Mouse (Mus musculus): ENCODE data around the gene Ston2. TPM values are rescaled to one million over a fixed set of nuclear protein-coding genes. Genes with fewer than 3 reads are reported as not detected.
"Not testable (repeated sequence)": the region's sequence is repeated elsewhere in the genome, so short reads cannot be mapped to it uniquely, and the experiment has no call there.

Ston2 gene
- polyA plus RNA-seq, 2 experiments from 2014 or later, result 0.63 to 0.93 TPM

DNA sequence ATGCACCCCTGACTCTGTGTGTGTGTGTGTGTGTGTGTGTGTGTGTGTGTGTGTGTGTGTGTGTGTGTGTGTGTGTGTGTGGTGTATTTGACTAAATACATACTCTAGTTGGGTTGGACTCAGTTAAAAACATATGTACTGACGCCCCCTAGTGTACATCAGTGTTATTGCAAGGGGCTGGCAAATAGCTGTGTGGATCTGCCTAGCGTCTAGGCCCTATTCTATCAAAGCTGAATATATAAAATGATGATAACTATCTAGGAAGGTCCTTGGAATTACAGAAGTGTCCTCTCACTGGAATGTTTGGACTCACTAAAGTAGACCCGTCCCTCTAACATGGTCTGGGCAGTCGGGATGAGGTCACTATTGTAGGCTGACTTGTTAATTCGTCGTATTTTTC is 1.6 kb upstream of the Ston2 start:
- peak; percentile 64 for ATAC-seq

DNA sequence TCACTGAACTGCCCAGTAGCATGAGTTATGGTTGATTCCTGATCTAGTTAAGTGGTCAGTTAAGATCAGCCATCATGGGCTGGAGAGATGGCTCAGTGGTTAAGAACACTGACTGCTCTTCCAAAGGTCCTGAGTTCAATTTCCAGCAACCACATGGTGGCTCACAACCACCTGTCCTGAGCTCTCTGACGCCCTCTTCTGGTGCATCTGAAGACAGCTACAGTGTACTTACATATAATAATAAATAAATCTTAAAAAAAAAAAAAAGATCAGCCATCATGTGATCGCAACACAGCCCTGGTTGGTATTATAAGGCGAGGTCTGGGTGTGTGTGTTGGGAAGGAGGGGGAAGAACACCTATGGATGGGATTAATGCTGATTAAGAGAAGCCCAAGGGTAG is 259 bp upstream of the Ston2 start:
- not testable (repeated sequence) for ATAC-seq

DNA sequence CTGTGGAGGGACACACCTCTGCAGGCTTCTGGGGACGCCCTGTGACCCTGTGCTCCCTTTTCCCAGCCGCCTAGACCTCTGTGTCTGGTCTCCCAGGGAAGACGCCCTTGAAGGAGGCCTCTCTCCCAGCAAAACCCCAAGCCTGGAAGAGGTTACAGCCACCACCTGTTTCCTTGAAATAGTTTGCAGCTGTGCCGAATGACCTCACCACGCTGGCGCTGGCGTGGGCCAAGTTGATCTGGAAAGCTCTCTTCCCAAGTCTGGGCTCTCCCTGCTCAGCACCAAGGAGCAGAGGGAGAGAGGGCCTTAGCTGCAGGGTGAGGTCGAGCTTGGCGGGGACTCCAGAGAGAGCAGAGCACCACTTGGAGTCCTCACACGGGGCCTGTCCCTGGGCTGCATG is 1.8 kb downstream of the Ston2 start:
- ATAC-seq, result no peak

DNA sequence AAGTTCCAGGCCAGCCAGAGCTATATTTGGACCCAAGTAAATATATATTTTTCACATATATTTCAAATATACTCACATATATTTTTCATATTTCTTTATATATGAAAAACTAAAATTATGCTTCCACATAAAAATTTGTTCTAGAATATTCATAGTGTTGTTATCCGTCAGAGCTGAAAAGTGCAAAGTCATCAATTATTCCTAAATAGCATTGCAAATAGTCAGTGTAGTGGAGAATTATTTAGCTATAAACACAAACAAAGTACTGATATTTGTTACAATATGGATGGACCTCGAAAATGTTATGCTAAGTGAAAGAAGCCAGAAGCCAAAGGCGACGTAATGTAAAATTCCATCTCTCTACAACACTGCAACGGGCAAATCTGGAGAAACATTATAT is 6.8 kb downstream of the Ston2 start:
- ATAC-seq, result no peak

DNA sequence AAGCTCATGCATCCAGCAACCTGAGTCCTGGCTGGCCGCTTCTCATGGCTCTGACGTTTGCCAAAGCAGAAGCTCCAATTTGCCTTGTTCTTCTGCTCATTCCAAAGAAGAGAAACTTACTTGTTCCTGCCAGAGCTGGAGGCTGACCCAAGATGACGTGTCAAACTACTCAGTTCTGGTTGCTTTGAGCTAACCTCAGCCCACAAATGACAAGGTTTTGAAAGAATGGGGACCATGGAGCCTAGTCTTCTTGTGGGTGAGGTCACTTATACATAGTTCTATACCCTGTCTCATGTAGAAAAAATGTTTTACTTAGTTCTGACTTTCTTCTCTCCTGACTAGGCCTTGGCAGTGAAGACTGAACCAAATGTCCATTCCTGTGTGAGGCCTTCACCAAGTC is 7.7 kb downstream of the Ston2 start:
- no peak for ATAC-seq

DNA sequence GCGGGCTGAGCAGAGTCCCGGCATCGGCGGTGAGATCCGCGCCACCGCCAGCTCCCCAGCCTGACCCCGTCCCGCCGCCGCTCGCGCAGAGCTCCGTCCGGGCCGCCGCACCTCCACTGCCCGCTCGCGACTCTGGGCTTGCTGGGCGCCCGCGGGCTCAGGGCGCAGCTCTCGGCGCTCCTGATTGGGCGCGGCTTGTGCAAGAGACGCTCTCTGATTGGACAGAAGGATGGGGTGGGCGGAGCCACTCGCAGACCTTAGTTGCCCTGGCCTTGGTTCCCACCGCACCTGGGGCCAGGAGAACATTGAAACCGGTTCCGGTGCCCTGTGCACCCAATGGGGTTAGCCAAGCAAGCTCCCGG is 9.2 kb downstream of the Ston2 start:
- peak; percentile 85 for ATAC-seq

DNA sequence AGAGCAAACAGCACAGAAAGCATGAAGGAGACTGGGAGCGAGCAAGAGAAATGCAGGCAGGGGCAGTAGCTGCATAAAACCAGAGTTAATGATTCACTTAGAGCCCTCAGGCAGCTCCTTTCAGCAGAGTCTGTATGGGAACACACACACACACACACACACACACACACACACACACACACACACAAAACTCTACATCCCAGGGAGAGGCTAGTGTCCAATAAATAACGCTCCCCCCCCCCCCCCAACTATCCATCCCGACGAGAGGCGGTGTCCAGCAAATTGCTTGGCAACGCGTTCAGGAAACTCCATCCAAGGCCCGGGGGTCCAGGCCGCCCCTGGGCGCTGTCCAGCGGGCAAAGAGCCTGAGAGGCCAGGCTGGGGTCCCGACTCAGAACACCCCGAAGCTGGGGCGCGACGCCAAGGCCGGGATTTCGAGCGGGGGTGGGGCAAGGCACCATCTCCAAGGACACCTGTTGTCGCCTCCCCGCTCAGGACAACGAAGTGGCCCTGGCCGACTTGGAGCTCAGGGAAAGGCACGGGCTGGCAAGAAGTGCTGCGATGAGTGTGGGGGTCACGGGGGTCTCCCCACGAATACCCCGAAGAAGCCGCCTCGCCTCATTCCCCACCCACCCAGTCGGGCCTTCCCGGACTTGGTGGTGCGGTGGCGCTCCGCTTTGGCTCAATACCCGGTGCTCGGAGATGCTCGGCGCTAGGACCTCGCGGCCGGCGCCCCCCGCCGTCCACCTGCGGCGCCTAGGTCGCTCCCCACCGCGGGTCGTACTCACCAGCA is 9.8 kb downstream of the Ston2 start:
- peak; percentile 17 for ATAC-seq

DNA sequence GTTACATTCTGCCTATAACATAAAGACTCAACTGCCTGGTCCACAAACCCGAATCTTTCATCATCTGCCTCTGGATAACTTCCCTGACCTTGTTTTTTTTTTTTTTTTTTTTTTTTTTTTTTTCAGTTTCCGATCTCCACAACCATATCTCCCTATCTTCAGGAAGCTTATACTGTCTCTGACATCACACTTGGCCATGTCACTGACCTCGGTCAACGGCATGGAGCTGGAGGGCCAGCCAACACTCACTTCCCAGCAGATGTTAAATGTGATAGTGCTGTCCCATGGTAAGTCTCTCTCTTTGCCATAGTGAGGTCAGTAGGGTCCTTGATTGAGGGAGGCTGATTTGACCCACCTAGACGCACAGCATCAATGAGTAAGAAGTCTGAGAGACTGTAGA is 11.8 kb downstream of the Ston2 start:
- ATAC-seq, result no peak

DNA sequence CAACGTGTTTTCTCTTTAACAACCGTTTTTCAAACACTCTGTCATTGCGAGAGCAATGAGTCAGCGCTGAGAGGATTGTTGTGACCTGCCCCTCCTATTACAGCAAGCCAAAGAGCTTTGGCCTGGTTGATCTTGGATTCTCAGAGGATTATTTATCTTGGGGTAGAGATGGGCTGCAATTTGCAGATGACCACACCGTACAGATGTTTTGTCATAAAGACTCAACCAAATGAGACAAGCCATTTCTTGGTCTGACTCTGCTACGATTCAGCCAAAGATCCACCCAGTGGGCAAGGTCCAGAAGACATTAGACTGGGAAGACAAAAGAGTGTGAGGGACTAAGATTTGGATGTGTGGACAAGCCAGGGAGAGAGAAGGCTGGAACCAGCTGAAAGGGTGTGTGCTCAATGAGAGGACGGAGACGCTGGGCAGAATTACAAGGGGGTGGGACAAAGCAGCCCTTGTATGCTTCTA is 13.3 kb downstream of the Ston2 start:
- ATAC-seq, result peak; percentile 34

DNA sequence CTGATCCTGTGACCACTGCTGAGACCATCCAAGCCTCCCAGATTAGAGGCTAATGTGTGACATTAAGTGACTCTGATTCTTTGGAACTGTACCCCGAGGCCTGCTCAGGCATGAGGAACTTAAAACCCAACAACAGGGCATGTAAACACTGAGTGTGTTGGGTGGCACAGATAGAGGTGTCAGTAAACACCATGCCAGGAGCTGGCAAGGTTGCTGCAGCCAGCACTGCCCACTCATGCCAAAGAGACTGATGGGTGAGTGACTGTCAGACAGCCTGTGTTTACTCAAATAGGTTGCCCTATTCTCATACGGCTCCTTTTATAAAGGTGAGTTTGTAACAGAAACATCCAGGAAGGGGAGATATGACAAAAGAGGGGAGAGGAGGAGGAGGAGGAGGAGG is 19.3 kb downstream of the Ston2 start:
- no peak for ATAC-seq

DNA sequence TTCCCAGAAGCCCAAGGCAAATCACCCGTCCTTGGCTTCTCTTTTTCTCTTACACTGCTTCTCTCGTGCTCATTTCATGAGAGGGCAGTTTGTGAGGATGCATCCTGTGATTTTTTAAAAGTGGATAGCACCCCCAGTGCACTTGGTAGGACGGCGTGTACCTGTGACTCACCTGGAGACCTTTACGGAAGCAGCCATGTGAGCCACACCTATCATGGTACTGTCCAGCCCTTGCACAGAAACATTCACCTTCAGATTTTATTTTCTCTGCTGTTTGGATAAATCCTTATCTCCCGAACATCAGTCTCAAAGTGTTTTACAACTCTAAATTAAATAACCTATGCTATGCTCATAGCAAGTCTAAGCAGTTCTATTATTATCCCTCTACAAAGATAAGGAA is 20.0 kb downstream of the Ston2 start:
- ATAC-seq, result no peak

DNA sequence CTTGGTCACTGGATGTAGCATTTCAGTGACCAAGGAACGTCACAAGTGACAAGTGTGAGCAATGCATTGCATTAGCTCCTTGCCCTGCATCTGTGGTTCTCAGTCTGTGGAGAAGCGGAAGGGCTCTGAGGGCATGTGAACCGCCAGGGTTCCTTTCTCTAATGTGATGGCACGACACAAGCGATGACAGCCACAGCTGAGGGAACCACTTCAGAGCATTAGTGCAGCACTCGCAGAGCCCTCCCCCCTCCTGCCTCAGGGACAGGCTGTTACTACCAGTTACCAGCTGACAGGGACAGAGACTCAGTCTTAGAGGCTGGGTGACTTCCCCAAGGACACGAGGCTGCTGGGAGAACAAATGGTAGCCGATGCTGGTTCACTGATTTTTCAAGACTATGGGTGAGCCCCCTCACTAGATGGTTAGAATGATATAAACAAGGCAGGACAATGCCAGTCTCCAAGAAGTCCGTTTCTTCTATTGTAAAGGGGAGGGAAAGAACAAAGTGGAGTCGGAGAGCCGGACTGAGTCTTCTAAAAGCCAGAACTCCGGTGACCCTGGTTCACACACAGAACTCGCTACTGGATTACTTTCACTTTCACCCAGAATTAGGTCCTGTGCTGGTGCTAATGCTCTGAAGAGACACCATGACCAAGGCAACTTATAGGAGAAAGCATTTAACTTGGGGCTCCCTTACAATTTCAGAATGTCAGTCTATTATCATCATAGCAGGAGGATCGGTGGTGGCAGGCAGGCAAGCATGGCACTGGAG is 21.7 kb downstream of the Ston2 start:
- ATAC-seq, result peak; percentile 80

DNA sequence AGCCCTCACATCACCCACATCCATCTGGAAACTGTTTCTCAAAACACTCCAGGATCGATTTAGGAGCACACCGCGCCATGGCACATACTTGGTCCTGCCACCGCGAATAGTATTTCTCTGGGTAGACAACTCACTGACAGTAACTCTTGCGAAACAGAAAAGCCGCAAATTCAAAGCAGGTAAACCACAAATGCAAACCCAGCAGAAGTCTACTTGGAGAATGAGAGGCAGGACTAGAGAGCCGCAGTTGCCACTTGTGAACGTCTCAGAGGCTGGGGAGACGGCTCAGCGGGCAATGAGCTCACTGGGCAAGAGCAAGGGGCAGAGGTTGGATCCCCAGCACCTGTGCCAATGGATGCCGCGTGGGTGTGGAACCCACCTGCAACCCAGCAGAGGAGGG is 22.7 kb downstream of the Ston2 start:
- ATAC-seq, result peak; percentile 59

DNA sequence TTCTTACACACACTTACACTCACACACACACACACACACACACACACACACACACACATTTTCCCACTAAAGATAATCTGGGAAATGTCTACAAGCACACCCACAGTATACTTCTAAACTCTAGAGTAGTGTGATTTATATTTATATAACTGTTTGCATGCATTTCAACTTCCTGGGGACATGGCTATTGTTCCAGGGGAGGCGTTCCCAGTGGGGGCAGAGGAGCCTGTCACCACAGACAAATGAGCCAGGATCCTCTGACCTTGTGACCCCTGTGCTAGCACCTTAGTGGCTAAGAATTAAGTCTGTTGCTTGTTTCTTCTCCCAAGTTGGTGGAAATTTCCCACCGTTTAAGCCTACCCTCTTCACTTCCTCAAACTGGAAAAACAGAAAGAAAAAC is 23.1 kb downstream of the Ston2 start:
- ATAC-seq, result no peak

DNA sequence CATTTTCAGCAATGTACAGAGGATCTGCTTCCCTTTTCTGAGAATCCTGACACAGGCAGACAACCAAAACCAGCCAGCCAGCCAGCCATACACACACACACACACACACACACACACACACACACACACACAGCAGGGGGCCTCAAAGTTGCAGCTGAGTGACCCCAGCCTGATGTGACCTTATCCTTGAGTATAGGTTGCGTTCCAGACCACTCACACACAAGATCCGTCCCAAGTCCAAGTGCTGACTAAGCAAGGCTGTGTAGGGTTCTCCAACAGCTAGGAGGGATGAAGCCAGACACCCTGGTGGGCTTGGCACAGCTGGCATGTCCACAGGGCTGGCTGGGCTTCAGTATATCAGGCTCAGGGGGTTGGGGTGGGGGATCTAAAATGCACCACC is 23.7 kb downstream of the Ston2 start:
- no peak for ATAC-seq

DNA sequence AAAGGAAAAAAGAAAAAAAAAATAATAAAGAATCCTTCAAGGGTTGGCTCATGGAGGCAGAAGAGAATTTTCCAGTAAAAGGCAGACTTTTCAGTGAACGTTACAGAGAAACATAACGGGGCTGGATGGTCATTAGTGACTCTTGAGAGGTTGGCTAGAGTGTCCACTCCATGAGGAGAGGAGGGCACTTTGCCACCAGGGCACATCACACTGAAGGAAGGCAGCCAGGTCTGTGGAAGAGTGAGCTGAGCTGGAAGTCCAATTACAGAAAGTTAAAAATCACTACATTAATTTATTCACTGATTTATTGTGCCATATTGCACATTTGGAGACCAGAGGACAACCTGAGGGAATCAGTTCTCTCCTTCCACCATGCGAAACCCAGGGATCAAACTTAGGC is 28.4 kb downstream of the Ston2 start:
- no peak for ATAC-seq

DNA sequence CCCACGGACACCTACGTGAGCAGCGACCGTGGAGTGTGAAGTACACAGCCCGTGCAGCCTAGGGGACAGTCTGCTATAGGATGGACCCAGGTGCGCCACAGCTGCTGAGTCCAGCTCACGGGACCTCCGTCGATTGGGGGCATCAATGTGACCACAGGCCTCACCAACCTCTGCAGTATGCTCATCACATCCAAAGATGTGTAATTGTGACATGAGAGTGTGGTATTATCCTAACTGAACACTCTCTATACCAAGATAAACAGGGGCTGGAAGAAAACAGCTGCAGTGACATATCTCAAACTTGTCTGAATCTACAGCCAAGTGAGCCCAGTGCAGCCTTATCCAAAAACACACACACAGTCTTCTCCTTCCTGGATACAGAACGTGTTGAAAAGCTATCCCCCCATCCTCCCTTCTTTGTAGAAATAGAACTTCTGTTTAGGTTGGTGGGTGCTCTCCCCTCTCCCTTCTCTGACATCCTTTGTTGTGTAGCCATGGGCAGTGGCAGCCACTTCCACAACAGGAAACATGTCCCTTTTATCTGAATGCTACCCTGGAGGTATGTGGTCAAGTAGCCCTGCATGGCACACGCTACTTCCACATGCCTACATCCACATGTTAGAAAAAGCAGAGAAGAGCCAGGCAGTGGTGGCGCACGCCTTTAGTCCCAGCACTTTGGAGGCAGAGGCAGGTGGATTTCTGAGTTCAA is 30.2 kb downstream of the Ston2 start:
- ATAC-seq, result no peak

DNA sequence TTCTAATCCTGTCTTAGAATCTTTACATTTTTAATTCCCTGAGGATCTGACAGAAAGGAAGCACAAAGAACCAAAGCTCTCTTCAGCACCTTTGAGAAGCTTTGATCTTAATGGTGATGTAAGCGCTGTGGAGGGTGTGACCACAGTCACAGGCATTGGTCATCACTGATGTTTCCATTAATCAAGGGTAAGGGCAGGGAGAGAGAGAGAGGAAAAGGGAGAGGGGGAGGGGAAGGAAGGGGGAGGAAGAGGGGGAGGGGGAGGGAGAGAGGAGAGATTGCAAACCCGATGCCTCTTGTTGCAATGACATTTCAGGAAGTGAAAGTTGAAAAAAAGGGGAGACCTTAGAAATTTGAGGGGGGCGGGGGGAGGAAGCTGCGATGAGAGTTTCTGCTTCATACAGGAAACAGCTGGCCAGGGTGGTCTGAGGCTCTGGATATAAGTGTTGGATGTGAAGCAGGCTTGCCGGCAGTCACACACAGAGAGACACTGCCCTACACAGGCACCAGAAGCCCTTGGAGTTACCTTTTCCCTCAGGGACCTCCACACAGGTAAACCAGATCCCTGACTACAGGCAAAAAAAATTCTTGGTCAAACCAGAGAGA is 31.5 kb downstream of the Ston2 start:
- ATAC-seq, result no peak

DNA sequence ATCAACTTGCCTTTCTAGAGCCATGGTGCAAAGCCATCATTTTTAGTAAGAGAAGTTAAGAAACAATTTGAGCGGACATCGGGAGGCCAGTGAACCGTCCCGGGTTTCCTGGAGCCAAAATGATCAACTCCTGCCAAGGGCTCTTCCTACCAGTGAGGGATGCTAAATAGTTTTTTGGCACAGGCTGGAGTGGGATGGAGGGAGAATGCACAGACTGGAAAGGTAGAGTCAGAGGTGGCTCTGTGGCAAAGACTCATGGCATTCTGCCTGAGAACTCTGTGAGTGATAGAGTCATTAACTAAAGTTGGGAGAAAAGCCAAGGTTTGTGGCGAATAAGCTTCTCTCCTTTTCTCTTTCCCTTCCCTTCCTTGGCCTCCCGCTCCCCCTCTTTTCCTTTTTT is 33.6 kb downstream of the Ston2 start:
- no peak for ATAC-seq

DNA sequence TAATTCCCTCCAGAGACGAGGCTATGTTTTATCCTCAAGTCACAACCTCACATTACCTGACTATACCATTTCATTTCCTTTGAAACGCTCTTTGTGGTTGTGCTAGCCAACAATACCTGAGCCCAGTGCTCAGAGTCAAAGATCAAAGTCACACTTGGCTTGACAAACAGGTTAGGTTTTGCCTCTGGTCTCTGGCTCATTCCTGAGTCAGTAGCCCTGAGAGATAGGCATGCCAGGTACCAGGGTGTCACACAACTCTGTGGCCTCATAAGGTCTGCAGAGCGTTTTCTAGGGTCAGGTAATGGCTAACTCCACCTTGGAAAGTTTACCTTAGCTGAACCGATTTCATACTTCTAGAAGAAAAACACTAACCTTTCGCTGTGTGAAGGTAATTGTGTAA is 35.5 kb downstream of the Ston2 start:
- ATAC-seq, result no peak

DNA sequence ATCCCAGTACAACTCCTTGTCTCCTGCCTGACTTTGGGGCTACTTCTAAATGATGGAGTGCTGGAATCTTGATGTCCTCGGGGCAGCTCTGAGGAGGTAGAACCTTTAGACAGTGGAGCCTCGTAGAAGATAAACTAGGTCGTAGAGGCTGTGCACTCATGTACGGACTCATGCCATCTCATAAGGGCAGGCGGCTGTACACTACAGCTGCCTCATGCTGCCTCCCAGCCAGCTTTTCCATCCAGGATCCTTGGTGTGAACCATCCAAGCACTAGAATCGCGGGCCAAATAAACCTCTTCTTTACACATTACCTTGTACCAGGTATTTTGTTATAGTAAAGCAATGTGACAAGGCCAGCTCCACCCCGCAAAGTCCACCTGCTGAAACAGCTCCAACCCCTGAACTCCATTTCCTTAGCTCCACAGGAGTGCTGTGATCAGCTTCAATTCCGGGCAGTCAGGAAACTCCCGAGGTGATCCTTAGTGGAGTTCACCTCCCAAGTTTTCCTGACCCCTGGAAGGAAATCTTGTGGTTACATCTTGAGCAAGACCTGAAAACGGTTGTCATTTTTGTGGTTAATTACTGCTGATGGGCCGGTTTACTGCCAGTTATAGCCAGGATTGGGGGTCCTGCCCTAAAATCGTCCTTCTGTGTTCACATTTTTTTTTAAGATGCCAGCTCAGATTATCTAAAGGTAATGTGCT is 36.1 kb downstream of the Ston2 start:
- ATAC-seq, result no peak

DNA sequence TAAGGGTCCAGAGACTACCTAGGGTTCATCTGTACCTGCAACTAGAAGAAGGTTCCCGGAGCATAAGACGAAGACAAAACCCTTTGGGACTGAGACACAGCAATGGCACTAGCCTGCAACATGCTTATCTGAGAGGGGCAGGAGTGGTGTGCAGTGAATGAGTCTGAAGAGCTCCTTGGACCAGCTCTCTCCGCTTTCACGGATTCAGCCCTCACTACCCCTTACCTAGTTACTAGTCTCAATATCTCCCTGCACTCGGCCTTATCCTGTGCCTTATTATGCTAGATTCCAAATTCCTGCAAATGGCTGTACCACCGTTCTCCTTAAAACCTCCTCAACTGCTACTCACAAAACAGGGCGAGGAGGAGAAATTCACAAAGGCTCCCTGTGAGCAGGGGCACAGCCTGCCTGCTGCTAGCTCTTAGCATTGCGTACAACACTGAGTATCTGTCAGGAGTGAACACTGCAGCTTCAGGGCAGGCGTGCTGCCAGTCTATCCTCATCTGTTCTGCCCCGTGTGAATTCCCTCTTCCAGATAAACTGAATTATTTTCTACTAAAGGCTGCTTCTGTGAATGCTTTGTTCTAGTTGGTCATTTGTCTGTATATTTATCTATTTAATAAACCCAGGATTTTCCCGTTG is 38.5 kb downstream of the Ston2 start:
- no peak for ATAC-seq

All from activated CD4-positive, CD25-positive, alpha-beta regulatory T cell, adult 4 months (primary cell).